Mouse (Mus musculus) leukemia stem cell, adult 10-12 weeks (primary cell): Measurements from ENCODE around the gene Slc6a9. TPM values are rescaled to one million over a fixed set of nuclear protein-coding genes. Genes with fewer than 3 reads are reported as not detected.

Source experiments
- polyA plus RNA-seq: library from polyadenylated mRNA; stranded (reverse); fragments of >175 nt; gene quantifications from 2 replicates; pipeline ENCODE4 v1.2.3, GENCODE M21; 2012; ENCODE audit warnings: low replicate concordance

The Slc6a9 gene
- 113 and 202 TPM in 2 replicates for polyA plus RNA-seq

GRCm38 (mm10) chr4:117834457-117834844 lies at the start of gene Slc6a9:
TSS of gene Slc6a9 (plus strand) at chr4:117834506.

GRCm38 (mm10) chr4:117872471-117872886 lies 38.2 kb downstream of the Slc6a9 start, which contains the start of gene Ccdc24:
TSS of gene Ccdc24 (minus strand) at chr4:117872557.

GRCm38 (mm10) chr4:117882701-117883691 lies 48.7 kb downstream of the Slc6a9 start, which contains the start of gene B4galt2:
TSS of gene B4galt2 (minus strand) at chr4:117883487.

GRCm38 (mm10) chr4:117887133-117887532 lies 52.8 kb downstream of the Slc6a9 start, which contains the start of gene Atp6v0b:
TSS of gene Atp6v0b (minus strand) at chr4:117887333.

GRCm38 (mm10) chr4:117891738-117892161 lies 57.4 kb downstream of the Slc6a9 start, which contains the start of gene Dph2:
TSS of gene Dph2 (minus strand) at chr4:117892032.

GRCm38 (mm10) chr4:117914591-117915442 lies 80.5 kb downstream of the Slc6a9 start, which contains the start of gene Ipo13:
TSS of gene Ipo13 (minus strand) at chr4:117914999.

Other genes with a start within 250 kb of the Slc6a9 start
- 18.0 and 21.7 TPM in 2 replicates for gene Dmap1, start 152.2 kb upstream of the Slc6a9 start, polyA plus RNA-seq
- gene Gm12845, start 110.1 kb upstream of the Slc6a9 start, polyA plus RNA-seq: not detected in 2 replicates
- gene Klf17, start 68.9 kb upstream of the Slc6a9 start, polyA plus RNA-seq: not detected in 2 replicates
- gene Ccdc24, start 38.1 kb downstream of the Slc6a9 start, polyA plus RNA-seq: 0.11 TPM in 1 of 2 replicates, not detected in the other
- gene B4galt2, start 49.0 kb downstream of the Slc6a9 start, polyA plus RNA-seq: 0.57 and 2.7 TPM in 2 replicates
- 59.5 and 456 TPM in 2 replicates for gene Atp6v0b, start 52.8 kb downstream of the Slc6a9 start, polyA plus RNA-seq
- gene Dph2, start 57.5 kb downstream of the Slc6a9 start, polyA plus RNA-seq: 11.8 and 31.2 TPM in 2 replicates
- gene Ipo13, start 80.5 kb downstream of the Slc6a9 start, polyA plus RNA-seq: 16.8 and 36.7 TPM in 2 replicates
- 5.9 and 17.9 TPM in 2 replicates for gene Artn, start 95.3 kb downstream of the Slc6a9 start, polyA plus RNA-seq